Mouse (Mus musculus) kidney, adult 9 months (tissue): ENCODE measurements around the gene Gm340.
A peak's percentile ranks its signal among the peaks of the same experiment; 100 is the strongest.

Source experiments
- DNase-seq: peaks from one replicate; pipeline ENCODE4 v3.0.0; 2022

The Gm340 gene

GRCm38 (mm10) chr19:41615606-41616224, 33.5 kb downstream of the Gm340 start:
- DNase-seq, result no peak

GRCm38 (mm10) chr19:41616274-41616673, 34.1 kb downstream of the Gm340 start:
- DNase-seq, result no peak

DNA sequence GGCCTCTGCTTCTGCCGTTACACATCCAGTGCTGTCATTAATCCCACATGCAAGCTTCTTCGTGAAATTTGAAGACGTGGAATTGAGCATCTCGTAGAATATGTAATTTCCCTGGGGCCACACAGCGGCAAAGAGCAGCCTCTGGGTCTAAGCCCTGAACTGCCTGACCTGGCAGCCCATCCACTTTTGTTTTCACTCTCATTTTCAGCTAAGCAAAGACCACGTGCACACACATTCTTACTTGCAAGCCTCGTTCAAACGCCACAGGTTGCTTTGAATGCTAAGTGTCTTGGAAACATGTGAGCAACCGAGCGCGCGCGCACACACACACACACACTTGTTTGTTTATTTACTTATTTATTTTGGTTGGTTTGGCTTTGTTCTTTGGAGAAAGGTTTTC, 34.9 kb downstream of the Gm340 start:
- DNase-seq, result no peak

DNA sequence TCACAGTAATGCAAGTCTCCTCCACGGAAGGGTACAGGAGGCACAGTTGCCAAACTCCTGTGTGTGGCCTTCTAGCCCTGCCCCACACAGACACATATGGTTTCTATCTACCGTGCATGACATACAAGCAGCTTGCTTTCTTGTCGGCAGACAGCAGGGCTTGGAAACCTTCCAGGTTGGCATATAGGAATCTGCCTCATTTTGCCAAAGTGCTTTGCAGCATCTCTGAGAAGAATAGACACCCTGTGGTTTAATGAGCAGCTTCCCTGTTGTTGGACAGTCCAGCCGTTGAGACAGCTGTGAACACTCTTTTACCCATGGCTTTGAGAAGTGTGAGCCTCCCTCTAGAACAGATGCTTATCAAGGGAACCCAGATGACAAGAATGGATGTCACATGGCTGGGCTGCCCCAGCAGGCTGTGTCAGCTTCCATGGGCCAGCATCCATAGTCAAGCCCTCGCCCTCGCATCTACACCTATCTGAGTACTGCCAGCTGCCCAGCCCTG, 36.0 kb downstream of the Gm340 start:
- no peak for DNase-seq

DNA sequence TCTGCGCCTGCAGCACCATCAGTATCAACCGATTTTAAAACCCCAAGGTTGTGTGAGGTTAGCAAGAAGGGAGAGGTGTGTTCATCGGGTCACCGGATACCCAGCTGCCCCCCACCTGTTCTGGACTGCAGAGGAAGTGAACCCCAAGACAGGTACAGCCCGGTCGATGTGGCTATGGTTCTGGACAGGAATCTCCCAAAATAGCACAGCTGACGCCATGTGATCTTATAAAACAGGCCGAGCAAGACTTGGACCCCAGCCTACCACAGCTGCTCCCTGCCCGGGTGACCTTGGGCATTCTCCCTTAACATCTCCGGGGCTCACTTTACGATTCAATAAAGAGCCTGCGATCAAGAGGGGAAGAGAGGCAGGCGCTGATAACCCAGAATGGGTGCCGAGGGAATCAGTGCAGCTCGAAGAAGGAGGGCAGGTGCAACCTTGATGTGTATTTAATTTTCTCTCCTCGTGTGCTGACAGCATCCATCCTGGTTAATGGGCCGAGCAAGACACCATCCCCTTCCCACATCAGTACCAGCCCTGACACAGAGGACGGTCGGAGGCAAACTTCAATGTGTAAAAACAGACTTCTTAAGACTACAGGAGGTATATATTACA, 36.7 kb downstream of the Gm340 start:
- DNase-seq, result peak; percentile 16

GRCm38 (mm10) chr19:41620366-41621092, 38.4 kb downstream of the Gm340 start:
- no peak for DNase-seq

DNA sequence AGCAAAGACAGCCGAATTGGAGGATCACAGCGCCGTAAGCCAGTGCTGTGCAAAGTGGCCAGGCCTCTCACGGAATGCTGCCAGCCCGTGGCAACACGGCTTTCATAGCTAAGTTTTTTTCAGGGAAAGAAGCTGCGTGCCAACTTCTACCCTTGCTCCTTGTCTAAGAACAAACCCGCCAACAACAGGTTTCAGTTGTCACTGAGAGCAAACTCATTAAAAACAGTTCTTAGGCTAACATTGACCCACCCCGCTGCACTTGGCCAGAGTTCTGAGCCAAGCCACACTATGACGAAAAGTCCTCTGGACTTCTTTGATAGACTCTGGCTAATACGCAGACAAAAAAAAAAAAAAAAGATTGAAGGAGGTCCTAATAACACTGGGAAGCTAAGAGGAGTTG, 46.8 kb downstream of the Gm340 start:
- DNase-seq, result no peak

GRCm38 (mm10) chr19:41629532-41629931, 47.4 kb downstream of the Gm340 start:
- peak; percentile 62 for DNase-seq

GRCm38 (mm10) chr19:41634099-41634498, 51.9 kb downstream of the Gm340 start:
- DNase-seq, result no peak

- no peak for DNase-seq
Observed at GRCm38 (mm10) chr19:41634999-41635398, 52.8 kb downstream of the Gm340 start.
